Mouse (Mus musculus) kidney, adult 9 months (tissue): ENCODE results near the gene Hsd11b1.
"Not testable (repeated sequence)": the region's sequence is repeated elsewhere in the genome, so short reads cannot be mapped to it uniquely, and the experiment has no call there.

Source experiments
- DNase-seq: peaks from one replicate; pipeline ENCODE4 v3.0.0; 2022

Hsd11b1 gene

DNA sequence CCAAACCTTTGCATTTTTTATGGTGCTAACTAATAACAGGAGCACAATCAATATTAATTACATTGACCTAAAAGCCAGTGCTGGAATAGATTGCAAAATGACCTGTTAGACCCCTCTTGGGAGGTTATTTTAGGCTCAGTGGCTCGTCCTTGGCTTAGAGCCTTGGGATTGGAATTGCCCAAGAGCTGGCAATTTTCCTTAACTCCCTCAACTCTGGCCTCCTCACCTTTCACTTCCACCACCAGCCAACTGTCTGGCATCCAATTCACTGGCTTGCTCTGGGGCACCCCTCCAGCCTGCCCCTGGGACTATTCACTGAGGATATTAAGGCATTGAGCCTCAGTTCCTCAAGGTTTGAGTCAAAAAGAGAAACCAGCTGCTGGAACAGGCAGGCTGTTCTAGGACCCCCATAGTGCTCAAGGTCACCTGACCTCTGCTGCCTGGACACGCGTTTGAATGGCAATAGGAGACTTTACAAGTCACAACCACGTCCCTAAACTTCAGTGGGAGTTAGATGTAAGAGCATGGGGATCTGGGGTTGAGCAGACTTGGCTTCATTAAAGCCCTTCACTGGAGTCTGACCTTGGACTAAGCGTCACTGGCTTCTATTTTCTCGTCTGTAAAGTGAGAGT lies 14.7 kb upstream of the Hsd11b1 start:
- DNase-seq: peak; percentile 66

DNA sequence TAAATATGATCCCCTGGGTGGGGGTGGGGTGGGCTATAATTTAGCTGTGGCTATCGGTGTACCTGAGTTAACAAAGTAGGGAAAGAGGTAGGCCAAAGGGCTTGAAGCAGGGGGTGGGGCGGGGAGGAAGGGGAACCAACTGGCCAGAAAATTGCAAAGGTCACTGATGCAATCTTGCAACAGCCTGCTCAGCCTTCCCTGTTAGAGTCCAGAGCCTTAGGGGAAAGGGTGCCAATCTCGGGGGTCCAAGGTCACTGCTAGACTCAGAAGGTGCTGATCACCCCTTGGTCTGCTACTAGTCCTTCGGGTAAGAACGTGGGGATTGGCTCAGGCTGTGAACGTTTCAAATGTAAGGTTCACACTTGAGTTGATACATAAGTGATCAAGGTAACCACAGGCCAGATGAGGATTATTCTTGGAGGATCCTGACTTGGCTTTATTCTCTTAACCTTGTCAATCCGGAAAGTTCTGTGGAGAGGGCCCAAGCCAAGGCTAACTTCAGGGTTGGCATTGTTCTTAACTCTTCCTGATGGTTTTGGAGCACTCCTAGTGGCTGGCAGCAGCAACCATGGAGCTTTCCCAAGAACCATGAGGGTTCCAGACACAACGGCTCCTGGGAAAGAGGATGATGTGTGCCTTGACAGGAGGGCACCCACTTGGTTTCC lies 10.7 kb upstream of the Hsd11b1 start:
- peak; percentile 76 for DNase-seq

DNA sequence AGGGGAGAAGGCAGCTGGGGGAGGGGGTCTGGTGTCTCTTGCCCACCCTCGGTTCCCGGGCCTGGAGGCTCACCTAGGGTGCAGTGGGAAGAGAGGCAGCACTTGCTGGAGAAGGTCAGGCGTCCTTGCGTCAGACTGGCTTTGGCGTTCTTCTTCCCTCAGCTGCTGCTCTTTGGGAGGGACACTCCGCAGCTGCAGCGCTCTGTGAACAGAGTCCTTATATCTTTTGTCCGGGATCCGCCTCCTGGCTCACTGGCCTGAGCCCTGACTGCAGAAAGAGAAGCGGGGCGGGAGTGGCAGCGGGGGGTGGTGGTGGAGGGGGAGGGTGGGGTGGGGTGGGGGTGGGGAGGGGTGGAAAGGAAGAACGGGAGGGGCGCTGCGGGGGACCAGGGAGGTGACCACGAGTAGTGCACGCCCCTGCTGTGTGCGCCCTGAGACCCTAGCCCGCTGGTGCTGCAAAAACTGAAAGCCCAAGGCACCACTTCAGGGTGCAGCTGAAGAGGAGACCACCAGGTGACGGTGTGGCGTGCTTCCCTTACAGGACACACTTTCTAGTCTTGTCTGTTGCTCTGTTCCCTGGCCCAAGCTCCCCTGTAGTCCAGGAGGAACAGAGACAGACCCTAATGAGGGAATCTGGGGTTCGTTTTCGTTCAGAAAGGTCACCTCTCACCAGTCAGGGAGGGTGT lies 9.2 kb upstream of the Hsd11b1 start, which contains the start of gene G0s2:
G0s2 (minus strand) TSS at position 302 of the 686 bp plus-strand sequence.
- DNase-seq: peak; percentile 92

DNA sequence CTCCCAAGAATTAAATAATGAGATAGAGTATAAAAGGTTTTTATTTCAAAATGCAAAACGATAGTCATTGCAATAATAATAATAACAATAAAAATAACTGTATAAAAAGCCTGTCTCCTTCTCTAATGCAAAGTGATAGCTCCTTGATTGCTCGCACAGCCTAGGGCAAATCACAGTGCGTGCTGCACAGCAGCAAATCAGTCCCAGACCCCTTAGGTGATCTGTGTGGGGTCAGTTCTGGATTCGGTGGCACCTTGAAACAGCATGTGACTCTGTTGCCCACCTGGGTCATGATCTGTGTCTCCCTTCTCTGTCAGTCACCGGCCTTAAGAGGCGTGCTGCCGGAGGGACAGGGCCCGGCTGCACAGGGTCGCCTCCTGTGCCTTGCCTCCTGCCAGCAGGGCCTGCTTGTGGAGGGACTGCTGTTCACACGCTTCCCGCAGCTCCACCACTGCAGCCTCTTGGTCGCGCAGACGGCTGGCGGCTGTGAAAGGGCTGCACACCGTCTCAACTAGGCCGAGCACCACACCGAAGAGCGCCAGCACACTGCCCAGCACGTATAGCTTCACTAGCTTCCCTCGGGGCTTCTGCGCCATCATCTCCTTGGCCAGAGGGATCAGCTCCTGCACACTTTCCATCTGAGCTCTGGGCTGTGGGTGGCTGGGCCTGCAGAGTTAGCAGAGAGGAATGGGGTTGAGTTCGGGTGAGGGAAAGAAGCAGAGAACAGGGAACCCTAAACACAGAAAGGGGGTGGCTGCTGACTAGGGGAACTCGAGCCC lies 8.5 kb upstream of the Hsd11b1 start:
- peak; percentile 38 for DNase-seq

DNA sequence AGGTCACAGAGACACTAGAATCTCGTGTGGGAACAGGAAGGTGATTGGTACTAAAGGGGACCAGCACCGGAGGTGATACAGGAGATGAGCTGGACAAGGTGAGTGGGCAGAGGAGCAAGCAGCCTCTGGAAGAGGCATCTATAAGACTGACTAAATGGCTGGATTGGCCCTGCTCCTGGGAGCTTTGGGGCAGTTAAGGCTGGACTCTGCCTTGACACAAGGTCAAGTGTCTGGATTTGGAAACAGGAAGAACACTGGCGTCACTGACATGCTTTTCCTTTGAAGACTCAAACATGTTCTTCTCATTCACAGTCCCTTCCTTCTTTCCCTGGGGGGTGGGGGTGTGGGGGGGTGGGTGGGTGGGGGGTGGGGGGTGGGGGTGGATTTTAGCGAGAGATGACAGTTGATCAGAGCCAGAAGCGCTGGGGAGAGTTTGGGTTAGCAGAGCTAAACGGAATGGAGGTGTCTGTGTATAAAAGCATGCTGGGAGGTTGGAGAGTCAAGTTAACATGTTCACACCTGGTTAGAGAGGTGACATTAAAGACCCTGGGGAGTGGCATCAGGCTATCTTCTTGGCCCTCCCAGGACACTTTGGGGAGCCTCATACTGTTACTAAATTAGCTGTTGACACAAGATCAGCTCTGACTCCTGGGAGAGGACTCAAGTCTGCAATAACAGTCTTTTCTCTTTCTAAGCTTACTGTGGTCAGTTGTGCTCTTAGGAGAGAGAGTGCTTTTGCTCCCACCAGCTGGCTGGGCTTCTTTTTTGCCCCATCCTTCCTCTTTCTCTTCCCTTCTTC lies 7.3 kb upstream of the Hsd11b1 start:
- peak; percentile 41 for DNase-seq

DNA sequence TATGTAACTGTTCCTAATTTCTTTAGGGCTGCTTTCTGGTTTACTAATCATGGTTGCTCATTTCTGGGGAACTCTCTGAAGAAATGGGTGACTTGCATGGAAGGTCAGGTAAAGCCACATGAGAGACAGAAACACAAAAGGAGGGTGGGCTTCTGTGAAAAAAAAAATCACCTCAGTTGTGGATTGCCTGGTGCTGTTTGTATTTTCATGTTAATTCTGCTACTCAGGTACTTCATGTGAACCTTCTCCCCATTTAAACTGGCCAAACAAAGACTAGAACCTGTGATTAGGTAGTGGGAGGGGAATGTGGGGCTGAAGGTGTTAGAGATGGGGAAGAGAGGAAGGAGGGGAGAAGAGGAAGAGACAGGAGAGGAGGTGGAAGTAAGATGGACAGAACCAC lies 1.9 kb upstream of the Hsd11b1 start:
- no peak for DNase-seq

DNA sequence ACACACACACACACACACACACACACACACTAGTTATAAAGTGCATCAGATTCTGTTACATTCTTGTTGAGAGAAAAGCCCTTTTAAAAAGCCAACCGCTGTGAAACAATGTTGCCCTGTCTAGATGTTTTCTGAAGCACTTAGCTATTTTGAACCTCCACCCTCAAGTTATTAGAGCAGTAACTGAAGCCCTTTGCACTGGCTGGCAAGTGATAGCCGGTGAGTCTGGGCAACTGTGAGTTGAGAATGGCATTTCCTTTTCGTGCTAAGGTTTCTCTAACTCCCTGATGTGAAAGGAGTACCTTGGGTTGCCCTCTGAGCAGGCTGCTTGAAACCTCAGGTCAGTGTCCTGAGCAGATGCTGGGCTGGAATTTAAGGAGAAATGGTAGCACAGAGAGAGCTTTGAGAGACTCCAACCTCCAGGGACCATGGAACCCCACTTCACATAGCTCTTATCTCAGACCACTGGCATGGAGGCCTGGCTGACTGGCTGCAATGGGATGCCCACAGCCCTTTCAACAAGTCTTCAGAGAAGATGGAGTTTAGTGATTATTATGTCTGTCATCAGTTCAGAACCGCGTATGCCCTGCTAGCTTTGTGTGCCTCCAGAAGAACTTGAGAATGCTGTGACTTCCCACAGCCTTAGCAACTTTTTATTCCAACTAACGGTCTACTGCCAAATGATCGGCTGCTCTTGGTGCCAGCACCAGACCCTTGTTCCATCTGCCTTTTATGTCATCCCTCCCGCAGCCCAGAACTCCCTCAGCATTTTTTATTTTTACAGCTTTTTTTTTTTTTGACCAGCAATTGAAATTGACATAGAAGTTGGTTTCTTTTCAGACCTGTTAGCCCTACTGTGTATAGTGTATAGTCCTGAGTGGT lies 608 bp downstream of the Hsd11b1 start:
- DNase-seq: peak; percentile 49

DNA sequence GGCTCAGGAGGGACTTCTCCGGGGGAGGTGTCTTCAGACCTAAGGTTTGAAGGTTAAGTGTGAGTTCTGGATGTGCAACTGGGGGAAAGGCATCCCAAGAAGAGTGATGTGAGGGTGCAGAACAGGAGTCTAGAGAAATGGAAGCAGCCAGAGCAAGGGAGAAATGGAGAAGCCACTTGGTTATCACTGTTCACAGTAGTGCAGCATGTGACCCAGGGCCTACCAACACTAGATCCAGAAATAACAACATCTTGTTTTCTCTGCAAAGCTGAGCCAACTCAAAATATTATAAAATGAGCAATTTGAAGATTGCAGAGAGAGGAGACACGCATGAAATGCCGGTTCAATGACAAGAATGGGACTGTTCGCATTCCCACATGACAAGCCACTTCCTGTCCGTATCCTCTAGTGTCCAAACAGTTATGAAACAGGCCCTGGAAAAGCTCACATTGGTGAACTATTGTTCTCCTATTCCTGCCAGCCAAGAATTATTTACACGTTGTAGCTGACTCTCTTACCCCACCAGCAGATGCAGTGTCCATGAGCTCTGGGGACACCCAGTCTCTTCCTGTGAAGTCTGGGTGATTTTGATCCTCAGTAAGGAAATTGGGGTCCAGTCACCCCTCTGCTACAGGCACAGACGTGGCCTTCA lies 1.9 kb downstream of the Hsd11b1 start:
- DNase-seq: peak; percentile 86

DNA sequence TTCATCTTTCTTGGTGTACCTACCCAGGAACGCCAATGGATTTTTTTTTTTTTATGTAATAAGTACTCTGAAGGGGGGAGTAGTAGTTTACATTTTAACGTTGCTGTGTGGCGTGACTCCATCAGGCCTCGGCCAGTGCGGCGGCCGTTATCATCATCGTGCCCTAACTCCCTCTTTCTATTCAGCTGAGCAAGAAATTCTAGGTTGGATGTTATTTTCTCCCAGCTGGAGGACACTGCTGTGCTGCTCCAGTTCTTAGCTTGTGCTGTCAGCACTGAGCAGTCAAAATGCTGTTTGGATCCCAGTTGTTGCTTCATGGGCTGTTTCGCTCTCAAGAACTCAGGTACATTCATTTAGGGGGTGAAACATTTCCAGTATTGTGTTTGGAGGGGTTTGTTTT lies 4.3 kb downstream of the Hsd11b1 start:
- DNase-seq: no peak

DNA sequence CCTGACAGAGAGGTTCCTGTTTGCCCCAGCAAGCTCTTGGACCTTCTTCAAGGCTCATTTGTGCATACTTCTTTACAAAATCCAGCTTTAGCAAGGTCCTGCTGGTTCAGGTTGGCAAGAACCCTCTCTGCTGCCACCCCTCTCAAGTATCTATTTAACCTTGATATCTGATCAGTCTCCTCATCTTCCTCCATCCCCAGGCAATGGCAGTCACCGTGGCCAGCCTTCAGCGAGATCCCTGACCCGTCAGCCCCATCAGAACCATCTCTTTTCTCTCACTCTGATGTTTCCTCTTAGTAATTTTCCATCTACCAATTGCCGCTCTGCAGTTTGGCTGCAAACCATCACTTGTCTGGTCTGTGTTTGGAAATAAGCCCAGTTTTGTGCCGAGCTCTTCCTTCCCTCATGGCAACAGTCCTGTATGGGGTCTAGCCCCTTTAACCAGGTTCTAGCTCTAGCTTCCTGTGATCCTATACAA lies 7.2 kb downstream of the Hsd11b1 start:
- no peak for DNase-seq

DNA sequence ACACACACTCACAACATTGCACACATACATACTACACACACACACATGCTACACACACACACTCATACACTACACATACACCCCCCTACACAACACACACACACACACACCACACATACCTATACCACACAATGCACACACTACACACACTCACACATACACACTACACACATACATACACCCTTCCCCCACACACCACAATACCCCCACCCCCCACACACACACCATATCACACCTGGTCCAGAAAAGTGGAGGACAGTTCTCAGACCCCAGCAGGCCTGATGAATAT lies 7.6 kb downstream of the Hsd11b1 start:
- no peak for DNase-seq

DNA sequence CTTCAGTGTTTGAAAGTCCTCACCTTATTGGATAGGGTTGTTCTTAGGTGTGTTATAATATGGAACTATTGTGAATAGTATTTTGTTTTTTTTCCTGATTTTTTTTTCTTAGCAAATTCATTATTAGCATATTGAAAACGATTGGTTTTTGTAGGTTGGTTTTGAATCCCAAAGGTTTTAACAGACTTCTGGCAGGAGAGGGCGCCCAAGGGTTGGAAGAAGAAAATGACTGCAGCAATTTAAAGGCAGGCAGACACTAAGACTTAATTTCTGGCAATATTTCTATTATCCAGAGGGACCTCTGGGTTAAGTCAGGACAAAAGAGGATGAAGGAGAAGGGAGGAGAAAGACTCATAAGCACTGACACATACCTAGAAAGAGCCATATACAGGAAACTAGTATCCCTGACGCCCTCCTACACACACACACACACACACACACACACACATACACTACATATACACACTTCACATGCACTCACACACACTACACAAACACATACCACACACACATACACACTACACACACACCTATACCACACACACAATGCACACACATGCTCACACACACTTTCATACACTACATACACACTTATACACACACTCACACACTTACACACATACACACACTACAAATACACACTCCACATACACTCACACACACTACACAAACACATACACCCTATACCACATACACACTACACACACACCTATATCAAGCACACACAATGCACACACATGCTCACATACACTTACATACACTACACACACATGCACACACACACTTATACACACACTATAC lies 8.2 kb downstream of the Hsd11b1 start:
- peak; percentile 85 for DNase-seq

DNA sequence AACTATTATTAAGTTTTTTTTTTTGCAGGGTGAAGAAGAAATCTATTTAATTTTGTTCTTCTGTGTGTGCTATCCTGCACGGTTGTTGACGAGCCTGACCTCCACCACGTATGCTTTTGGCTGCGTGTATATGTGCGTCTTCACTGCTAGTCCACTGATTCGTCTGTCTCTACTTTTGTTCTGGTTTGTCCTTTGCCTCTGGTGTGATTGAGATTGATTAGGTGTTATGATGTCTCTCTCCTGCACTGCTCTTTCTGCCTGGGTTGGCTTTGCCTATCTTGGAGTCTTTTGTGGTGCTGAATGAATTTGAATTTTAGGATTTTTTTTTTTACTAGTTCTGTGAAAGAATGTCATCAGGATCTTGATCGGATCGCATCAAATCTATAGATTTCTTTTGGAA lies 8.8 kb downstream of the Hsd11b1 start:
- DNase-seq: no peak

DNA sequence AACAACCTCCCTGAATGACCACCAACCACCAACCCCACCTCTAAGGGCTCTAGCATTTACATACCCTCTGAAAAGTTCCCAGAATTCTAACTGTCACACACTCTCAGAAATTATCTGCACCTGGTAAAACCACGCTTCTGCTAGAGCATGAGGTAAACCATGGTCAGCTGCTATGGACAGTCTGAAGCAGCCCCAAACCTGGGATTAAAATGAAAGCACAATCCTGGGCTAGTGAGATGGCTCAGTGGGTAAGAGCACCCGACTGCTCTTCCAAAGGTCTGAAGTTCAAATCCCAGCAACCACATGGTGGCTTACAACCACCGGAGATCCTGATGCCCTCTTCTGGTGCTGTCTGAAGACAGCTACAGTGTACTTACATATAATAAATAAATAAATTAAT lies 10.0 kb downstream of the Hsd11b1 start:
- not testable (repeated sequence) for DNase-seq

DNA sequence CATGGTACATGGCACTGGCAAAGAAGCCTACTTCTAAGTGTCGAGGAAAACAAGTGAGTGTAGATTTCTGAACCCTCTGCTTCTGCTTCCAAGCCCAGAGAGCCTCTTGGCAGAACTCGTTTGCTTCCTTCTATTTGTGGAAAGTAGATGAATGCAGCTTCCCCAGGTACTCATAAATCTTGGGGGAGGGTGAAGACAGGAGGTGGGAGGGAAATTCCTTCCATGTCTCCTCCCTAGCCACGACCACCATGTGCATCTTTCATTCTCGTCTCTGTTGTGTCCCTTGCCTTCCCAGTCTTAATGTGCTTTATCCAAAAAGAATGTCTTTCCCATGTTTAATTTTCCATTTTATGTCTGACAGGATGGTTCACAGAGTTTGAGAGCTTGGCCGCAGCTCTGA lies 11.3 kb downstream of the Hsd11b1 start:
- DNase-seq: no peak

DNA sequence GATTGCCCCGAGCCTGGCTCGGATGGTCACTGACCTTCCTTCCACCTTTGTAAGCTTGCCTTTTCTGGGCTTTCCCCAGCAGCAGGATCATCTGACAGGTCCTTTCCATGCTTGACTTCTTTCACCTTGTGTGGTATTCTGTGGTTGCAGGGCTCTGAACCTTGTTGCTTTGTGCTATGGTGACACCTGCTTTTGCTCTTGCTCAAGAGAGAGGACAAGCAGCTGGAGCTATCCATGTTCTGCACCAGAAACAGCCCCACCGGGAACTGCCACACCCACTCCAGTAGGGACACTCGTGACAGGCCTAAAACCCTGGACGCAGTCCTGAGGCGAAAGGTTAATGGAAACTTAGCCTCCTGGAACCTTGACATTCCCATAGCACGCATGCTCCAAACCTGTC lies 12.5 kb downstream of the Hsd11b1 start:
- peak; percentile 82 for DNase-seq

DNA sequence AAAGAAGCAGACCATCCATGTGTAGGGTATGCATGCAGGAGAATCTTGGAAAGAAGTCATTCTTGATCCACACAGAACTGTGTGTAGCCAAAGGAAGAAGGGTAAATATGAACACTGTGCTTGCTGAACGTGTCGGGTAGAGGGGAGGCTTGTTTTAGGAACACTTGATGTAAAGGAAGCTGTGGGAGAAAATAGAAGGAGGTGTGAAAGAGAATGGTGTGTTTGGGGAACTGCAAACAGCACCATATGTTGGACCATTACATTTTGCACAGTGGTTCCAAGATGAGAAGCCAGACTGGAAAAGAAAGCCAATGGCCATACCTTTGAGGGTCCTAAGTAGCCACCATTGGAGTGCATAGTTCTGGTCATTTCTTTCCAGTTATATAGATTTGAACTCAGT lies 13.8 kb downstream of the Hsd11b1 start:
- no peak for DNase-seq

DNA sequence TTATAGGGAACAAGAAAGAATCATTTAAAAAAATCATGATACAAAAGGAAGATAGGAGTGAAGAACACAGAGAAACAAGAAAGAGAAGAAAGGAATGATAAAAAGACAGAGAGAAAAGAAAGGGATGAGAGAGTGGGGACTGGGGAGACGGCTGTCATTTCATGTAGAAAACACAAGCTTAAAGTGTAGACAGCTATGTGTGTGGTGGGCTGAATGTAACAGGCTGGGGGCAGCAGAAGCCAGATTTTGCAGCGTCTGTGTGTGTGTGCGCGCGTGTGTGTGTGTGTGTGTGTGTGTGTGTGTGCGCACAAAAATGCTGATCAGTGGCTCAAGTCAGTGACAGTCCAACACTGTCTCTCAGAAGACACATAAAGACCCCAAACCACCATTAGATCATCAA lies 19.6 kb downstream of the Hsd11b1 start:
- DNase-seq: no peak

DNA sequence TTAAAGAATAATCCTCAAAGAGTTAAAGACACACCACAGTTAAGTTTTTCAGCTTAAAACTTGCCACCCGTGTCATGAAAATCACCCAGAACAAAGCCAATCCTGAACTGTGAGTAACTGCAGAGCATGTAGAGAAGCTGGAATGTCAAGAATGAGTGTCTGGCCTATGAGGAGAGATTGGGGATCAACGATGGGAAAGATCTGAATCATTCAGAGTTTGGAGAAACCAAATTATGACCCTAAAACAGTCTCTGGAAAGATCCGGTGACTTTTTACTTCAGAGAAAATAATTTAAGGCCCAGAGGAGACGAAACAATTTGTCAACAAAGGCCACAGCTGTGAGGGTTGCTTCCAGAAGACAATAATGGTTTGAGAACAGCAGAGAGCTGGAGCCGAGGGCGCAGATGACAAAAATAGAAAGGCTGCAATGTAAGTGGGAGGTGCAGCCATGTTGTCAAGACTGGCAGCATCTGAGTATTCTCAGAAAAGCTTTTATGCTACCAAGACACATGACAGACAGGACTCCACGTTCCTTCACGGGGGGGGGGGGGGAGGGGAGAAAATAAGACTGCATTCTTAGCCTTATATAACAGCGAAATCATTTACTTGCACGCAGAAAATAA lies 20.2 kb downstream of the Hsd11b1 start:
- DNase-seq: no peak

DNA sequence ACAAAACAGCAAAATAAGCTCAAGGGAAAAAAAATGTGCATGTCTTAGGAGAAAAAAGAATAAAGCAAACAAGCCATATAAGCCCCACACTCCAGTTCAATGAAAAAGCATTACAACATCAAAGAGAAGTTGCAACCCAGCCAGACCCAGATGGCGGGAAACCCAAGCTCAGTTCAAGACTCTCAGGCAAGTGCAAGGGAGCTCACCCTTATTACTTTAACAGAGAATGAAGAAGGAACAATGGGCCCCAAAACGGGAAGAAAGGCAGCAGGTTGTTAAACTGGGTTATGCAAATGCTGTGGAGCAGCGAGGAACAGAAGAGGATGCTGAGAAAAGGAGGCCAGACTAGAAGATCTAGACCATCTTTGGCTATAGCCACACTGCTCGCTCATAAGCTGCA lies 21.0 kb downstream of the Hsd11b1 start:
- DNase-seq: no peak
